Comparison of ENCODE assay signal across 8 mouse cellular contexts in the genomic region with DNA sequence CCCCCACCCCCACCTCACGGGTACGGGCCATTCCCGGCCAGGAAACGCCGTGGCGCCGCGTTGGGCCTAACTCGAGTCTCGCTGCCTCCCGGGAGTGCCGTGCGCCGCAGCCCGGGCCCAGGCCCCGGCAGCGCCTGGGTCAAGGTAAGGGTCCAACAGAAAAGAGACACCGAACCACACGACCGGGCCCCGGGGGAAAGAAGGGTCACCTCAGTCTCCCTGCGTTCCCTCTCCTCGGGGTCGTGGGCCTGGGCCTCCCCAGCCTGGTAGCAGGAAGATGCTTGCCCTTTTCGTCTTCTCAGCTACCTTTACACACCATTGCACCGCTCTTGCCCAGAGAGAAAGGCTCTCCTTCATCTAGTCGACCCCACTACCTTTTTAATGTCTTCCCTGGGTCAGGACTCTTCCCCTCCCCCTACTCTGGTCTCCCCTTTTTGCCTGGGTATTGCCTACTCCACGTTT. TPM values are rescaled to one million over a fixed set of nuclear protein-coding genes. Genes with fewer than 3 reads are reported as not detected.
A peak's percentile ranks its signal among the peaks of the same experiment; 100 is the strongest.
DNase-seq lines count a peak whose midpoint lies in the region; ATAC-seq and TF ChIP-seq lines count a peak whose summit lies in the region.

No protein-coding gene starts in this region.

- under 1% methylated on average over 27 of the region's 28 CpGs for WGBS in lung, embryonic 16.5 days
- WGBS in embryonic facial prominence, embryonic 15.5 days: under 1% methylated on average over 28 of the region's 28 CpGs
- WGBS in limb, embryonic 11.5 days: 0% methylated on average over 28 of the region's 28 CpGs
- WGBS in olfactory bulb, adult 2 months: 0% methylated on average over 28 of the region's 28 CpGs

- no peak for TF ChIP-seq POLR2A in olfactory bulb, adult 2 months (IDR thresholded peaks at IDR 0.05; ENCODE audit: insufficient read depth, low read depth, low read length)

- ATAC-seq in lung, embryonic 16.5 days (ENCODE audit: low read depth): no peak
- no peak for ATAC-seq in embryonic facial prominence, embryonic 15.5 days (ENCODE audit: insufficient number of reproducible peaks, low FRiP score, low TSS enrichment, low read depth)
- ATAC-seq in limb, embryonic 11.5 days (ENCODE audit: insufficient number of reproducible peaks, low FRiP score, low TSS enrichment, low read depth): no peak

- H3K4me3 ChIP-seq in lung, embryonic 16.5 days (ENCODE audit: low read length): peak overlapping the region; percentile 86
- H3K4me3 ChIP-seq in embryonic facial prominence, embryonic 15.5 days (replicated peaks): peak overlapping the region; percentile 83
- H3K4me3 ChIP-seq in limb, embryonic 11.5 days (ENCODE audit: low read depth, low read length): peak overlapping the region; percentile 93
- peak overlapping the region; percentile 96 for H3K4me3 ChIP-seq in olfactory bulb, adult 2 months (ENCODE audit: insufficient read depth, low read depth, low read length)

- peak overlapping the region; percentile 100 for H3K27ac ChIP-seq in lung, embryonic 16.5 days (ENCODE audit: low read length)
- H3K27ac ChIP-seq in embryonic facial prominence, embryonic 15.5 days (replicated peaks): peak overlapping the region; percentile 100
- H3K27ac ChIP-seq in limb, embryonic 11.5 days (replicated peaks; ENCODE audit: low read depth, low read length): peak overlapping the region; percentile 100
- peak overlapping the region; percentile 99 for H3K27ac ChIP-seq in olfactory bulb, adult 2 months (ENCODE audit: insufficient read depth, low read depth, low read length)

- peak overlapping the region; percentile 86 for H3K4me2 ChIP-seq in lung, embryonic 16.5 days (ENCODE audit: low read depth, low read length)
- H3K4me2 ChIP-seq in embryonic facial prominence, embryonic 15.5 days (replicated peaks): peak overlapping the region; percentile 74
- H3K4me2 ChIP-seq in limb, embryonic 11.5 days (ENCODE audit: low read depth, severe bottlenecking): peak overlapping the region; percentile 71

- DNase-seq in lung, postnatal 4 days: no peak
- no peak for DNase-seq in limb, embryonic 11.5 days (ENCODE audit: low spot score)
- DNase-seq in right cerebral cortex, postnatal 14 days: no peak
- no peak for DNase-seq in cerebellum, adult 11-12 months
- no peak for DNase-seq in layer of hippocampus, adult 18-20 months (ENCODE audit: low spot score in 2 of 2)

- no peaks in the 10 kb centered on the region for H3K27me3 ChIP-seq in lung, embryonic 16.5 days (ENCODE audit: control insufficient read depth, insufficient read depth, low read depth, low read length)
- H3K27me3 ChIP-seq in embryonic facial prominence, embryonic 15.5 days: no peaks in the 10 kb centered on the region
- H3K27me3 ChIP-seq in limb, embryonic 11.5 days (ENCODE audit: control insufficient read depth, insufficient read depth, low read length): no peaks in the 10 kb centered on the region

- no peaks in the 10 kb centered on the region for H3K36me3 ChIP-seq in lung, embryonic 16.5 days (ENCODE audit: control insufficient read depth, insufficient read depth, low read length)
- no peaks in the 10 kb centered on the region for H3K36me3 ChIP-seq in embryonic facial prominence, embryonic 15.5 days
- H3K36me3 ChIP-seq in limb, embryonic 11.5 days (ENCODE audit: control insufficient read depth, insufficient read depth, low read length): no peaks in the 10 kb centered on the region

- peak overlapping the region; percentile 100 for H3K9ac ChIP-seq in lung, embryonic 16.5 days (ENCODE audit: low read length)
- H3K9ac ChIP-seq in embryonic facial prominence, embryonic 15.5 days: peak overlapping the region; percentile 94
- H3K9ac ChIP-seq in limb, embryonic 11.5 days (ENCODE audit: low read length): peak overlapping the region; percentile 99

- H3K4me1 ChIP-seq in lung, embryonic 16.5 days (replicated peaks; ENCODE audit: control insufficient read depth, insufficient read depth, low read length): peaks cover 32% of the 10 kb centered on the region
- H3K4me1 ChIP-seq in embryonic facial prominence, embryonic 15.5 days: peaks cover 34% of the 10 kb centered on the region
- peaks cover 4% of the 10 kb centered on the region; the same call in 1 of the 2 replicates for H3K4me1 ChIP-seq in limb, embryonic 11.5 days (ENCODE audit: control insufficient read depth, insufficient read depth, low read length)
- H3K4me1 ChIP-seq in olfactory bulb, adult 2 months (ENCODE audit: control insufficient read depth, insufficient read depth, low read length): peaks cover 5% of the 10 kb centered on the region

- TF ChIP-seq CTCF in olfactory bulb, adult 2 months (IDR thresholded peaks at IDR 0.05; ENCODE audit: insufficient read depth, low read depth, low read length): no peak

- H3K9me3 ChIP-seq in lung, embryonic 16.5 days (ENCODE audit: control insufficient read depth, low read length): no peaks in the 10 kb centered on the region
- H3K9me3 ChIP-seq in embryonic facial prominence, embryonic 15.5 days (replicated peaks): no peaks in the 10 kb centered on the region
- H3K9me3 ChIP-seq in limb, embryonic 11.5 days (ENCODE audit: control insufficient read depth, low read length): no peaks in the 10 kb centered on the region

RNA-seq across cellular contexts. Expression of gene Setd5, which starts 0.4 kb away (rescaled TPM):
- 72.1 and 75.6 TPM in 2 replicates for polyA plus RNA-seq in lung, embryonic 16.5 days (2015; fragmentation: Nextera tagmentation; extraction: Ambion mirVana)
- 81.1 and 84.7 TPM in 2 replicates for polyA plus RNA-seq in embryonic facial prominence, embryonic 15.5 days (2015; fragmentation: Nextera tagmentation; extraction: Ambion mirVana)
- polyA plus RNA-seq in limb, embryonic 11.5 days (2014; fragmentation: Nextera tagmentation; extraction: Ambion mirVana): 90.7 and 98.6 TPM in 2 replicates
- polyA plus RNA-seq in olfactory bulb, adult 2 months (2012; ENCODE audit: insufficient read depth, insufficient read length, low replicate concordance, missing spikeins): 290 and 314 TPM in 2 replicates
- 10 to 100 TPM; 92.8 to 95.7 TPM for total RNA-seq in layer of hippocampus, adult 18-20 months (2021)

RNA-seq across cellular contexts. Expression of gene Thumpd3, which starts 31.6 kb away (rescaled TPM):
- polyA plus RNA-seq in lung, embryonic 16.5 days (2015; fragmentation: Nextera tagmentation; extraction: Ambion mirVana): 43.7 TPM in 2 replicates
- polyA plus RNA-seq in embryonic facial prominence, embryonic 15.5 days (2015; fragmentation: Nextera tagmentation; extraction: Ambion mirVana): 42.9 and 48.3 TPM in 2 replicates
- 40.9 and 42.4 TPM in 2 replicates for polyA plus RNA-seq in limb, embryonic 11.5 days (2014; fragmentation: Nextera tagmentation; extraction: Ambion mirVana)
- not detected in 2 replicates for polyA plus RNA-seq in olfactory bulb, adult 2 months (2012; ENCODE audit: insufficient read depth, insufficient read length, low replicate concordance, missing spikeins)
- total RNA-seq in layer of hippocampus, adult 18-20 months (2021): 10 to 100 TPM; 30.0 to 30.3 TPM
